Mouse (Mus musculus) E14TG2a.4 (cell line): ENCODE measurements around the gene Olfr1130.

ENCODE experiments used
- CTCF ChIP-seq: conservative IDR thresholded peaks from 2 replicates; pipeline ENCODE4 v1.5.1; 2014; ENCODE audit warnings: low read length
- POU5F1 ChIP-seq: IDR thresholded peaks from 2 replicates; pipeline ENCODE4 v1.6.1; 2014; ENCODE audit warnings: low read length, borderline replicate concordance

DNA sequence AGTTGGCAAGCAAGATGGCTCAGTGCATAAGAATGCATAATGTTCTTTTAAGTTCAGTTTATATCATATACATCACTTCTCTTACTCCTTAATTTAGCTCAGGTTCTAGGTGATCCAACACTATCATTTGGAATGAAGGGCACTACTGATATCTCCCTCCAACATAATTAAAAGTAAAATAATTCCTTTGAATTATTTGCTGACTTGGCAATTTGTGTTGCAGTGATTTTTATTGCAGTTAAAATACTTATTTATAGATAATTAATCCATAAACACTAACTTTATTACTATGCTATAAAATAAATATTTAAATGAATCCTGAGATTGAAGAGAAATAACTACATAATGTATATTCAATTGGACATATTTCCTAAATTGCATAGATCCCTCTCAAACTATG lies 36.4 kb downstream of the Olfr1130 start:
- TF ChIP-seq CTCF (no peak), POU5F1 (no peak)
